Mouse (Mus musculus) lung, postnatal 0 days (tissue): Measurements from ENCODE around the gene Meltf.
A peak's percentile ranks its signal among the peaks of the same experiment; 100 is the strongest.

Source experiments
- CTCF ChIP-seq: IDR thresholded peaks from 2 replicates; pipeline ENCODE4 v1.5.1; 2016; ENCODE audit warnings: antibody characterized with exemption, mild to moderate bottlenecking
- EP300 ChIP-seq: IDR thresholded peaks from 2 replicates; pipeline ENCODE4 v1.6.1; 2016; ENCODE audit warnings: antibody characterized with exemption, mild to moderate bottlenecking, control low read depth

- peak; percentile 94 for TF ChIP-seq CTCF
- no peak for TF ChIP-seq EP300
Observed at GRCm38 (mm10) chr16:31918248-31918724, 39.7 kb downstream of the Meltf start.
